Comparison of ENCODE assay signal across 8 mouse cellular contexts in genomic region chr5:74065565-74066275, GRCm38 (mm10). TPM values are rescaled to one million over a fixed set of nuclear protein-coding genes. Genes with fewer than 3 reads are reported as not detected.
DNase-seq lines count a peak whose midpoint lies in the region; ATAC-seq lines count a peak whose summit lies in the region.

No protein-coding gene starts in this region.

- WGBS in kidney, embryonic 15.5 days = 39% methylated on average over 11 of the region's 11 CpGs

- no peak overlapping the region for H3K9ac ChIP-seq in kidney, embryonic 15.5 days

- peak overlapping the region; percentile 76 for H3K4me3 ChIP-seq in kidney, embryonic 15.5 days (replicated peaks)

- DNase-seq in embryo, embryonic 10 days (ENCODE audit: low spot score) = peak; percentile 29
- no peak for DNase-seq in embryo, embryonic 10.5 days (ENCODE audit: low spot score)
- DNase-seq in c-Kit-positive CD71-positive TER-119-positive erythroid progenitor cells, embryonic 14.5 days (ENCODE audit: low spot score) = peak; percentile 83
- peak; percentile 44 to 65 for DNase-seq in lung, postnatal 4 days
- no peak for DNase-seq in thymus, postnatal 0 days (ENCODE audit: low spot score)
- no peak for DNase-seq in left cerebral cortex, postnatal 4 days
- no peak for DNase-seq in thymus, postnatal 14 days

- no peaks in the 10 kb centered on the region for H3K36me3 ChIP-seq in kidney, embryonic 15.5 days

- peak overlapping the region; percentile 79 for H3K4me2 ChIP-seq in kidney, embryonic 15.5 days

- H3K27ac ChIP-seq in kidney, embryonic 15.5 days = peak overlapping the region; percentile 99; the same call in 1 of the 2 replicates

- intact Hi-C loops in left cerebral cortex, postnatal 4 days (cut with DNase I) = no loop called here

- ATAC-seq in kidney, embryonic 15.5 days (replicated peaks; ENCODE audit: low FRiP score) = no peak

- no peaks in the 10 kb centered on the region for H3K27me3 ChIP-seq in kidney, embryonic 15.5 days

- H3K9me3 ChIP-seq in kidney, embryonic 15.5 days (replicated peaks) = no peaks in the 10 kb centered on the region

- H3K4me1 ChIP-seq in kidney, embryonic 15.5 days = peaks cover 68% of the 10 kb centered on the region

RNA-seq across cellular contexts. Expression of gene Usp46, which starts 2.5 kb away (rescaled TPM):
- 28.4 and 29.4 TPM in 2 replicates for polyA plus RNA-seq in kidney, embryonic 15.5 days (2015; fragmentation: Nextera tagmentation; extraction: Ambion mirVana)
- 3.9 and 4.5 TPM in 2 replicates for polyA plus RNA-seq in thymus, postnatal 0 days (2015; fragmentation: Nextera tagmentation; extraction: Ambion mirVana)
- 100 to 1,000 TPM; 111 to 115 TPM for total RNA-seq in left cerebral cortex, postnatal 4 days (2021)

Comparison
In these comparisons a context has a peak if more than half of its experiments do, and no peak if none do; other contexts are left out.
1. DNase-seq: peak in embryo, embryonic 10 days (single experiment), c-Kit-positive CD71-positive TER-119-positive erythroid progenitor cells, embryonic 14.5 days (single experiment) and lung, postnatal 4 days (2 of 2); none in embryo, embryonic 10.5 days (single experiment), thymus, postnatal 0 days (single experiment), left cerebral cortex, postnatal 4 days (single experiment) and thymus, postnatal 14 days (single experiment).